Mouse (Mus musculus) urinary bladder, postnatal 0 days (tissue): ENCODE data around the gene Gm20877. TPM values are rescaled to one million over a fixed set of nuclear protein-coding genes. Genes with fewer than 3 reads are reported as not detected.

Source experiments
- polyA plus RNA-seq: library from polyadenylated mRNA; unstranded; fragments of >200 nt; fragmentation: Nextera tagmentation; extraction: Ambion mirVana; gene quantifications from 2 replicates; pipeline ENCODE4 v1.2.1, GENCODE M21; 2015

Gene Gm20877
- not detected in 2 replicates for polyA plus RNA-seq

DNA sequence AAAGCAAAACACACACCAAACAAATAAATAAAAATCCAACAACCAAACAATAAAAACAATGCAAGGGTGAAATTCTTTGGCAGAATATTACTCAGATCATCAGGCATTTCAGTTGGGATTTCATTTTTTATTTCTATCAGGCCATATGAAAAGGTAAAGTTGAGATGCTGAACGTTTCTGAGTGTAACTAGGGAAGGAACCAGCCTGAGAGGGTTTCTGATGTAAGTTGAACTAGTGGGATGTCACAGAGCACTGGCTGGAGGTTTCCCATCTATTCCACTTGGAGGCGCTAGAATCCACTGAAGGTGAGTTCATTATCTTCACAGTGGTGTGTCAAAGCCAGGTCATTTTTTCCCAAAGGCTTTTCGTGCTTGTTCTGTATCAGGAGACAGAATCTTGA lies at the start of gene Gm20877:
TSS of gene Gm20877 (plus strand) at position 301 of the 400 bp plus-strand sequence.

